In genomic region chr6:50295136-50295535, GRCm38 (mm10) we compare ENCODE assay signal across 13 mouse cellular contexts.
"Had no signal": no experiment of that assay in that cellular context is flagged by ENCODE, and none has a peak within 500 bp of the region (broad histone marks: within the 10 kb centered on the region; RNA-seq: fewer than 3 reads in every experiment).

No protein-coding gene starts in this region.

- H3K36me3 ChIP-seq: limb, embryonic 12.5 days; liver, embryonic 13.5 days; lung, embryonic 15.5 days had no signal

- H3K4me3 ChIP-seq: layer of hippocampus, adult 2 months; limb, embryonic 12.5 days; liver, embryonic 13.5 days; lung, embryonic 15.5 days had no signal

- H3K27ac ChIP-seq: layer of hippocampus, adult 2 months; limb, embryonic 12.5 days; liver, embryonic 13.5 days; lung, embryonic 15.5 days; macrophage; stomach, postnatal 0 days had no signal

- H3K9ac ChIP-seq: limb, embryonic 12.5 days; liver, embryonic 13.5 days; liver, postnatal 0 days; lung, embryonic 15.5 days had no signal

- H3K4me1 ChIP-seq: limb, embryonic 12.5 days; lung, embryonic 15.5 days had no signal

- ATAC-seq: liver, postnatal 0 days; midbrain, embryonic 16.5 days had no signal

- H3K9me3 ChIP-seq: limb, embryonic 12.5 days; liver, embryonic 13.5 days; lung, embryonic 15.5 days had no signal

- DNase-seq: kidney, postnatal 10 days; kidney, postnatal 4 days; liver; liver, embryonic 13.5 days; liver, postnatal 0 days; lung, postnatal 14 days; thymus, postnatal 4 days had no signal

- H3K4me2 ChIP-seq: limb, embryonic 12.5 days; liver, embryonic 13.5 days; lung, embryonic 15.5 days had no signal

- H3K27me3 ChIP-seq: limb, embryonic 12.5 days; liver, embryonic 13.5 days; lung, embryonic 15.5 days had no signal
